Mouse (Mus musculus) layer of hippocampus, postnatal 25 days (tissue): Measurements from ENCODE around the gene Stat5b. TPM values are rescaled to one million over a fixed set of nuclear protein-coding genes. Genes with fewer than 3 reads are reported as not detected.

ENCODE experiments used
- DNase-seq, 2 experiments: peaks; one replicate each; pipeline ENCODE4 v3.0.0; 2022; ENCODE audit warnings: mixed read lengths in 2 of 2, low spot score in 1 of 2; ENCODE audit errors: extremely low spot score in 1 of 2
- total RNA-seq, 2 experiments: library from RNA; stranded (reverse); gene quantifications; 2 replicates each; pipeline ENCODE4 v1.2.3; 2021

Gene Stat5b
- total RNA-seq, 2 experiments from 2014 or later = 11.5 to 11.7 TPM

DNA sequence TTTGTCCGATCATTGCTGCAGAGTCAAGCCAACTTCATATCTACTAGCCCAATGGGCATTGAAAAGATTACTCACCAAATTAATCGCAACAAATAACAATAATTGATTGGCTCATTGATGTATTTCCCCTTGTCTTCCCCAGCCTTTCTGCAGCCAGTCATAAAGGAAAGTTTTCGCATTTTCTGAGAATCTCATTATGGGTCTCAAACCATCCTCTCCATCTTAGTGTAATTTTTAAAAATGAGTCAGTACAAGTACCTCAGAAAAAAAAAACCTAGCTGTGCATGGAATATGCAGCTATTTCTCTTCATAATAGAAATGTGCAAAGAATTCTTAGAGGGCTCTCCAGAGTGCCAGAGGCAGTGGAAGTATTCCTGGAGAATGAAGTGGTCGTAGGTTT lies 6.4 kb downstream of the Stat5b start:
- no peak for DNase-seq

DNA sequence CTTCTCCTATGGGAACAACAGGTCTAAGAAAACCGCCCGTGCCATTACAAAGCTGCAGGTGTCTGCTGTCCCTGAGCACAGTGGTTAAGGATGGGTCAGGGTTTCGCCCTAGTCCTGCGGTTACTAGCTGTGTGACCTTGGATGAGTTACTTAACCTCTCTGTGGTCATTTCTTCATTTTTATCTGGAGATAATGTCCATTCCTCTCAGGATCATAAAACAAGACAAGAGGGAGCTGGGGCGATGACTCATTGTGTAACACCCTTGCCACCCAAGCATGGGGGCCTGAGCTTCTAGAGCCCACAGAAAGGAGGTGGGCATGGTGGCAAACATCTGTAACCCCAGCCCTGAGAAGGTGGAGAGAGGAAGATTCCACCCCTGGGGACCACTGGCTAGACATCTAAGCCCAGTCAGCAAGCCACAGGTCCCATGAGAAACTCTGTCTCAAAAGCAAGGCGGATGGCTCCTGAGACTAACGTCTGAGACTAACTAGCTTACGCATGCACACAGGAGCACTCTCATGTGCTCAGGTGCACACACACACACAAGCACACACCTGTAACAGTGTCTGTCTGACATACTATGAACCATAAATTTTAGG lies 7.4 kb downstream of the Stat5b start:
- no peak for DNase-seq

DNA sequence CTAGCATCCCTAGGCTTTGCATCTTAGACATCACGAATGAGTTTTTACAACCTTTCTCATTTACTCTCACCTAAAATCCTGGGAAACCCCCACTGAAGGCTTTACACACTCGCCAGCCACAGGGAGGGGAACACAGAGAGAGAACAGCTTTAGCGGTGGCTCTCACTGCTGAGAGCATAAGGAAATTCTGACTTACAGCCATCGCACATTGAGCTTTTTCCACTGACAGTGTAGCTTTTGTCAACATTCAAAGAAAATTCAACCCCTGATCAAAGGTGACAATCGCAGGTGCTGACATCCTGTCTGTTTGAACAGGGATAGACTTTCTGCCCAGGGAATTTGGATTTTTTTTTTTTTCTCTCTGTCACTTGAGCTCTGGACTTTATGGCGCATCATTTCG lies 8.5 kb downstream of the Stat5b start:
- DNase-seq = no peak

DNA sequence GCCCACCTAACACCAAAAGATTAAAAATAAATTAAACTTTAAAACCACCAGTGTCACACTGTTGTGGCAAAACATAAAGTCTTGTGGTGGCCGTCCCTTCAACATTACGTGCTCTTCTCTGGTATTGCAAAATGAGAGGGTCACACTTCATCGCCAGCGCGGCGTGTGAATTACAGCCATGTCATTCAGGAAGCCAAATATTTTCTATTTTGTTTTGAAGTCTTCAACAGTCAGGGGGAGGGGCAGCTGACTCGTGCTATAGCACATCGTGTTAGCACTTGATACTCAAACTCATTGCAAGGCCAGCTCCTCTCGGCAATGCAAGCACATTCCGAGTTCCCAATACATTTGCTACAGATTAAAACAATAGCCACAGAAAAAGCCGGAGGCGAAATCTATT lies 9.7 kb downstream of the Stat5b start:
- DNase-seq = no peak

- DNase-seq = no peak
These were observed 11.0 kb downstream of the Stat5b start for GRCm38 (mm10) chr11:100839523-100839922.

DNA sequence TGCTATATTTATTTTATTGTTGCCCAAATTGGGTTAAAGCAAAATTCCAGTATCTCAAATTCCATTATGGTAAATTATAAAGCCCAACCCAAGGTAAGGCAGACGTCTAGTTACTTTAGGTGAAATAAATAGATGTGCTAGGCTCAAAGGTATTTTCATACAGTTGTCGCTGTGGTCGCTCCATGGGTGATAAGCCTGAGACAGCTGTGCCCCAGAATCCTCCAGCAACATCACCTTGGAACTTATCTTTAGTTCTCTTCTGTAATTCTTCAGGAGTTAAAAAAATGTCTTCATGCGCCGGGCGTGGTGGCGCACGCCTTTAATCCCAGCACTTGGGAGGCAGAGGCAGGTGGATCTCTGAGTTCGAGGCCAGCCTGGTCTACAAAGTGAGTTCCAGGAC lies 11.6 kb downstream of the Stat5b start:
- no peak for DNase-seq

DNA sequence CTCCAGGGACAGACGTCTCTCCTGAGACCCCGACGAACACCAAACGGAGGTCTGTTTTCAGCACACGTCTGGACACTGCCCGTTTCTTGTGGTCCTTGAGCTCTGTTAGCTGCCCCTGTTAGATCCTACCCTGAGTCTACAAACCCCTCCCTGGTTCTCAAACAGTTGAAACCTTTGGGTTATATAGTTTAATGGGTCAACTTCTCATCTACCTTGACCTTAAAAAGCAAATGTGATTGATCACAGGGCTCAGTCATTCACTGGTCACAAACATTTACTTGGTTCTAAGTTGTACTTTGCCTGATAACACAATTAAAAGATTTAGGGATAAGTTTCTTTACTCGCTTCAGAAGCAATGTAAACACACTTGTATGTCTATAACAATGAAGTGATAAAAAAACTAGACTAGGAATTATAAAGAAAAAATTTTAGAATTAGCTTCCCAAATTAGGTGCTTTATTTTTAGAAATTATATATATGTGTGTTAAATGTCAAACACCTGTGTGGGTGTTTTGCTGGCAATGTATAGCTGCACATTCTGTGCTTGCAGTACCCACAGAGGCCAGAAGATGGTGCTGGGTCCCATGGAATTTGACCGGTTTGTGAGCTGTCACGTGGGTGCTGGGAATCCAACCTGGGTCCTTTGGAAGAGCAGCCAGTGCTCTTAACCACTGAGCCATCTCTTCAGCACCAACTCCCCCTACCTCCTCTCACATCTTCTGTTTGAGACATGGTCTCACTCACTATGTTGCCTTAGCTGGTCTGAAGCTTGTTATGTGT lies 13.4 kb downstream of the Stat5b start:
- DNase-seq = no peak

GRCm38 (mm10) chr11:100833466-100833865 lies 17.1 kb downstream of the Stat5b start:
- DNase-seq = no peak

GRCm38 (mm10) chr11:100831396-100831795 lies 19.1 kb downstream of the Stat5b start:
- DNase-seq = no peak

GRCm38 (mm10) chr11:100829691-100830090 lies 20.8 kb downstream of the Stat5b start:
- no peak for DNase-seq

DNA sequence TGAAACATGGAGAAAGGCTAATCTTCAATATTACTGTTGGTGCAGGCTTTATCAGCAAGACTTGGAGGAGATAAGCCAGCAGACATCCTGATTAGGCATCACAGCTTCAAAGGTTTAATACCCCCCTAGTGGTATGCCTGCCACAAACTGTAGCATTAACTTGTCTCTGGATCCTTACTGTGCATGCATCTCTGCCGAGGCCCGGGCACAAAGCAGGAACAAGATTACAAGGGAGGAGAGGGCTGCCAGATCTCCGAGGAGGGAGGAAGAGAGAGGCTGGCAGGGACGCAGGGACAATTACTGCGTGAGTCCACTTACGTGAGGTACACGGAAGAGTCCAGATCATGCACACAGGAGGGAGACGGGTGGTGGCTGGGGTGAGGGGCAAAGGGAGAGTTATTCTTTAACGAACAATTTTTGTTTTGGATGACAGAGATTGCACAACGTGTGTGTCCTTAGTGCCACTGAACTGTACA lies 21.8 kb downstream of the Stat5b start:
- DNase-seq = no peak

- peak in 1 of 2 experiments; percentile 28 for DNase-seq
These were observed 24.2 kb downstream of the Stat5b start for GRCm38 (mm10) chr11:100826161-100826866.

GRCm38 (mm10) chr11:100825451-100825850 lies 25.1 kb downstream of the Stat5b start:
- DNase-seq = no peak

GRCm38 (mm10) chr11:100824496-100824895 lies 26.0 kb downstream of the Stat5b start:
- DNase-seq = no peak

GRCm38 (mm10) chr11:100823543-100824313 lies 26.8 kb downstream of the Stat5b start:
- DNase-seq = no peak

GRCm38 (mm10) chr11:100822365-100822764 lies 28.2 kb downstream of the Stat5b start:
- no peak for DNase-seq

DNA sequence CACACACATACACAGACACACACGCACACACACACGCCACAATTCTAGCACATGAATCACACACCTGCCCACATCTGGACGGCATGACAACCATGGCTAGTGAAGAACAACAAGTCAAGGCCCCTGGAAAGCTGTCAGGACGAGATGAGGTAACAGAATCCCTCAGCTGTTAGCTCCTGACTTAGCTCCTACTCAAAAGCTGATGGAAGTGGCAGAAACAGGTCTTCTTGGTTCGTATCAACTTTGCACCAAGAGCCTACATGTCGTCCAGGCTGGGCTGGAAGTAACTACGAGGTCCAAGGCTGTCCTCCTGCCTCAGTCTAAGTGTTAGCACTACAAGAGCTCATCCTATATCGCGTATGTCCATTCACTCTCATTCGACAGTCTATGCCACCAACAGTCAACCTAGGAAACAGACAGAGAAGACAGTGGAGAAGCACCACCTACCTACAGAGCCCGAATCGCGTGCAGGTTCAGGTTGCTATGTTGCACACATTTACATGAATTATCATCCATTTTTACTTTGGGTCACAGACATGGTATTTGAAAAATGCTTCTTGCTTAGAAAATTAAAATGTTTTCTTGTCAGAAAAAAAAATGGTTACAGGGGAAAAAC lies 28.8 kb downstream of the Stat5b start:
- no peak for DNase-seq

DNA sequence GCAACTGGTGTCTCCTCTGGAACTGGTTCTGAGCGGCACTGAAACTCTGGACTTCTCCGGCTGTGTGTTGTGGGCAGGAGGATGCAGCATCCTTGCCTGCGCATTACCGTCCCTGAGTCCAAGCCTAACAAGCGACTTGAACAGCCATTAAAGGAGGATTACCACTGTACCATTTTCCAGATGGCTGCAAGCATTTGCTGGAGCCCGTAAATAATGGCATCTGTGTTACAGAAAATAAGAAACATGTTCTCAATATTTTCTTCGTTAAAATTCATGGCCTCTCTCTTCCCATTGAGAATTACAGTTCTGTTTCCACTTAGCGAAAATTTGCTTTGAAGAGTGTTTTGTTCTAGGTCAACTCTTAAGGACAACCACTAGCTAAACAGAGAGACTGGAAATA lies 30.5 kb downstream of the Stat5b start:
- DNase-seq = no peak

GRCm38 (mm10) chr11:100819626-100820025 lies 30.9 kb downstream of the Stat5b start:
- DNase-seq = no peak

- DNase-seq = no peak
These were observed 31.5 kb downstream of the Stat5b start for GRCm38 (mm10) chr11:100819048-100819447.
